ENCODE assay signal across 10 mouse cellular contexts in the genomic region with DNA sequence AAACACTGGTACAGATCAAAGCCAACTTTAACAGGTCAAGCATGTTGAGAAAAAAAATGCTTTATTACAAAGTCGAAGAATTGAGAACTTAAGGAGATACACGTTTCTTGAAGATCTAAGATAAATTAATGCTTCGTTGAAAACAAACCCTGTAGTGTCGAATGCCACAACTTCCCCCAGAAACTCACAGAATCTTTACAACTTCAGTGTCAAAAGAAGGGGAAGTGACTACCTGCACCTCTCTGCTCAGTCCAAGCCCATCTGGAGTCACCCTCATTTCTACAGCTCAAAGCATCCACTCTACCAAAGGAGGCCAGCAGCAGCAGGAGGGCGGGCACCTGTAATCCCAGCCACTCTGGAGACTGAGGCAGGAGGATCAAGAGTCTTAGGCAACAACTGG. TPM values are rescaled to one million over a fixed set of nuclear protein-coding genes. Genes with fewer than 3 reads are reported as not detected.
DNase-seq lines count a peak whose midpoint lies in the region; ATAC-seq and TF ChIP-seq lines count a peak whose summit lies in the region.
"Had no signal": no experiment of that assay in that cellular context is flagged by ENCODE, and none has a peak within 500 bp of the region (broad histone marks: within the 10 kb centered on the region; RNA-seq: fewer than 3 reads in every experiment).

No protein-coding gene starts in this region.

- H3K36me3 ChIP-seq in heart, embryonic 10.5 days, result no peaks in the 10 kb centered on the region
- no peaks in the 10 kb centered on the region for H3K36me3 ChIP-seq in kidney, postnatal 0 days (ENCODE audit: insufficient read depth, low read length)

- no peaks in the 10 kb centered on the region for H3K9me3 ChIP-seq in heart, embryonic 10.5 days
- no peaks in the 10 kb centered on the region for H3K9me3 ChIP-seq in kidney, postnatal 0 days (replicated peaks; ENCODE audit: low read length)

- H3K4me2 ChIP-seq in kidney, postnatal 0 days (ENCODE audit: low read length), result peak overlapping the region; percentile 58; the same call in 1 of the 2 replicates

- no peaks in the 10 kb centered on the region for H3K27me3 ChIP-seq in heart, embryonic 10.5 days (ENCODE audit: insufficient read depth, poor library complexity, severe bottlenecking)
- no peaks in the 10 kb centered on the region for H3K27me3 ChIP-seq in kidney, postnatal 0 days (ENCODE audit: insufficient read depth, low read length)

- DNase-seq in heart, embryonic 10.5 days (ENCODE audit: low spot score), result peak; percentile 24
- DNase-seq in heart, postnatal 36 days, result no peak
- DNase-seq in kidney, postnatal 0 days (ENCODE audit: low spot score), result no peak
- DNase-seq in kidney, adult 18-20 months, result no peak
- DNase-seq in A20 (ENCODE audit: low read depth, low spot score), result peak; percentile 86
- DNase-seq in left cerebral cortex, postnatal 14 days (ENCODE audit: low spot score in 2 of 2), result no peak
- DNase-seq: gastrocnemius, postnatal 10 days had no signal

- peak overlapping the region; percentile 24; the same call in 1 of the 2 replicates for H3K4me3 ChIP-seq in heart, embryonic 10.5 days
- H3K4me3 ChIP-seq in kidney, postnatal 0 days (replicated peaks; ENCODE audit: low read depth, low read length), result no peak overlapping the region
- H3K4me3 ChIP-seq: erythroblast, embryonic 14.5 days had no signal

- peak overlapping the region; percentile 59 for H3K27ac ChIP-seq in heart, embryonic 10.5 days
- H3K27ac ChIP-seq in kidney, postnatal 0 days, result peak overlapping the region; percentile 87; the same call in 1 of the 2 replicates

- intact Hi-C loops in heart, postnatal 36 days (cut with DNase I), result loop anchor here (5.0 kb wide), 1 partner anchor 60 kb away; the partner anchor contains the start of gene Tbc1d15
- intact Hi-C loops in left cerebral cortex, postnatal 14 days (cut with DNase I), result loop anchor here (5.0 kb wide), 1 partner anchor 60 kb away; the partner anchor contains the start of gene Tbc1d15

- WGBS in heart, embryonic 10.5 days, result 85% methylated on average over 5 of the region's 5 CpGs
- 66% methylated on average over 5 of the region's 5 CpGs for WGBS in kidney, postnatal 0 days

- TF ChIP-seq CTCF in kidney, postnatal 0 days (IDR thresholded peaks at IDR 0.05; ENCODE audit: low read depth), result no peak

- peaks cover 51% of the 10 kb centered on the region for H3K4me1 ChIP-seq in heart, embryonic 10.5 days
- H3K4me1 ChIP-seq in kidney, postnatal 0 days (replicated peaks; ENCODE audit: insufficient read depth, low read length), result peaks cover 19% of the 10 kb centered on the region; the same call in 1 of the 2 replicates

- no peak overlapping the region for H3K9ac ChIP-seq in kidney, postnatal 0 days (ENCODE audit: low read depth, low read length)

- ATAC-seq in kidney, postnatal 0 days (replicated peaks; ENCODE audit: low FRiP score, low read depth), result no peak
- peak; percentile 35 for ATAC-seq in granulocyte monocyte progenitor cell, adult 5-6 weeks (replicated peaks; ENCODE audit: poor library complexity, severe bottlenecking)
- no peak for ATAC-seq in activated CD4-positive, CD25-positive, alpha-beta regulatory T cell, adult 4 months

RNA-seq across cellular contexts. Expression of gene Rab21, which starts 3.2 kb away (rescaled TPM):
- polyA plus RNA-seq in heart, embryonic 10.5 days (2016; fragmentation: Nextera tagmentation; extraction: Ambion mirVana), result 3.4 and 3.6 TPM in 2 replicates
- 10 to 100 TPM; 74.1 to 80.5 TPM for total RNA-seq in heart, postnatal 36 days (2021)
- 10.1 and 17.8 TPM in 2 replicates for polyA plus RNA-seq in kidney, postnatal 0 days (2015; fragmentation: Nextera tagmentation; extraction: Ambion mirVana)
- 60.9 and 70.6 TPM in 2 replicates for total RNA-seq in granulocyte monocyte progenitor cell, adult 5-6 weeks (2014; fragmentation: Nextera tagmentation)
- total RNA-seq in granulocyte monocyte progenitor cell, adult 5-6 weeks (2017), result 42.5 and 47.1 TPM in 2 replicates
- 10 to 100 TPM; 49.7 to 50.6 TPM for total RNA-seq in left cerebral cortex, postnatal 14 days (2021)
- 10 to 100 TPM; 21.3 to 26.2 TPM for polyA plus RNA-seq in activated CD4-positive, CD25-positive, alpha-beta regulatory T cell, adult 4 months (2017; shearing (Covaris generic))

RNA-seq across cellular contexts. Expression of gene Tmem19, which starts 50.1 kb away (rescaled TPM):
- polyA plus RNA-seq in heart, embryonic 10.5 days (2016; fragmentation: Nextera tagmentation; extraction: Ambion mirVana), result 24.1 and 25.9 TPM in 2 replicates
- total RNA-seq in heart, postnatal 36 days (2021), result 10 to 100 TPM; 11.6 to 15.5 TPM
- polyA plus RNA-seq in kidney, postnatal 0 days (2015; fragmentation: Nextera tagmentation; extraction: Ambion mirVana), result 47.4 and 54.5 TPM in 2 replicates
- total RNA-seq in granulocyte monocyte progenitor cell, adult 5-6 weeks (2014; fragmentation: Nextera tagmentation), result 13.3 and 15.2 TPM in 2 replicates
- 13.0 and 23.7 TPM in 2 replicates for total RNA-seq in granulocyte monocyte progenitor cell, adult 5-6 weeks (2017)
- total RNA-seq in left cerebral cortex, postnatal 14 days (2021), result 10 to 100 TPM; 52.6 to 57.6 TPM
- 10 to 100 TPM; 41.0 to 44.7 TPM for polyA plus RNA-seq in activated CD4-positive, CD25-positive, alpha-beta regulatory T cell, adult 4 months (2017; shearing (Covaris generic))

Comparison
In these comparisons a context has a peak if more than half of its experiments do, and no peak if none do; other contexts are left out.
1. DNase-seq: peak in heart, embryonic 10.5 days (single experiment) and A20 (single experiment); none in heart, postnatal 36 days (0 of 2), kidney, postnatal 0 days (single experiment), kidney, adult 18-20 months (single experiment) and left cerebral cortex, postnatal 14 days (0 of 2).